Mouse (Mus musculus) spleen, adult 2 months (tissue): ENCODE measurements at regions not wholly inside any gene's neighbourhood (a gene's known extent, or its start where the extent isn't known, plus 50 kb on each side); places are given as distances from the start of the nearest gene placed in this dataset.

Experiments
- DNase-seq, 2 experiments: peaks; one replicate each; pipeline versions ENCODE4 v3.0.0 to v3.0.0-alpha.2; 2012 to 2021; ENCODE audit warnings: low spot score in 2 of 2, low read depth in 1 of 2
- H3K27ac ChIP-seq: fragments of 200-500 bp; 2 replicates; pipeline ENCODE4 v1.5.1; 2012; ENCODE audit warnings: low read length, inconsistent platforms; ENCODE audit not compliant: insufficient read depth
- H3K27me3 ChIP-seq: fragments of 200-500 bp; 2 replicates; pipeline ENCODE4 v1.6.1; 2012; ENCODE audit warnings: mild to moderate bottlenecking, moderate library complexity, low read length, inconsistent platforms; ENCODE audit not compliant: control insufficient read depth, insufficient read depth
- H3K36me3 ChIP-seq: fragments of 200-500 bp; 2 replicates; pipeline ENCODE4 v1.6.1; 2012; ENCODE audit warnings: mild to moderate bottlenecking, low read length, inconsistent platforms; ENCODE audit not compliant: control insufficient read depth, insufficient read depth
- H3K4me1 ChIP-seq: fragments of 200-500 bp; 2 replicates; pipeline ENCODE4 v1.6.1; 2011; ENCODE audit warnings: inconsistent platforms; ENCODE audit not compliant: control insufficient read depth, insufficient read depth, insufficient read length
- H3K4me3 ChIP-seq: fragments of 200-500 bp; 2 replicates; pipeline ENCODE4 v1.5.1; 2011; ENCODE audit warnings: mild to moderate bottlenecking, inconsistent platforms; ENCODE audit not compliant: insufficient read depth, insufficient read length; ENCODE audit errors: extremely low read depth
- CTCF ChIP-seq: fragments of 200-500 bp; IDR thresholded peaks from 2 replicates; pipeline ENCODE4 v1.5.1; 2011; ENCODE audit warnings: mild to moderate bottlenecking, inconsistent platforms; ENCODE audit not compliant: insufficient read depth, insufficient read length, insufficient replicate concordance; ENCODE audit errors: extremely low read depth
- POLR2A ChIP-seq: fragments of 200-500 bp; IDR thresholded peaks from 2 replicates; pipeline ENCODE4 v1.6.1; 2011; ENCODE audit warnings: low read depth, low read length, inconsistent platforms
- WGBS: fragments of 180-500 bp; shearing (Covaris S2); methylation state at CpG from one replicate; pipeline ENCODE4 v1.1.7; 2018; 5-methylcytosine and 5-hydroxymethylcytosine counted together

GRCm38 (mm10) chr1:77964656-77965335 is 232.1 kb downstream of the Pax3 start:
- Histone ChIP-seq H3K27me3 (no peaks in the 10 kb centered on the region), H3K4me1 (no peaks in the 10 kb centered on the region), H3K27ac (no peak overlapping the region), H3K4me3 (no peak overlapping the region), H3K36me3 (no peaks in the 10 kb centered on the region)
- DNase-seq, result no peak
- 36% methylated on average over 3 of the region's 3 CpGs for WGBS
- TF ChIP-seq POLR2A, result no peak
- TF ChIP-seq CTCF, result no peak

- TF ChIP-seq CTCF, result no peak
- no peak for TF ChIP-seq POLR2A
- Histone ChIP-seq H3K4me1 (no peaks in the 10 kb centered on the region), H3K4me3 (no peak overlapping the region), H3K27ac (no peak overlapping the region), H3K27me3 (no peaks in the 10 kb centered on the region), H3K36me3 (no peaks in the 10 kb centered on the region)
- 65% methylated on average over 1 of the region's 1 CpGs for WGBS
- no peak for DNase-seq
Measured at GRCm38 (mm10) chr1:77959309-77959708, 237.6 kb downstream of the Pax3 start.

DNA sequence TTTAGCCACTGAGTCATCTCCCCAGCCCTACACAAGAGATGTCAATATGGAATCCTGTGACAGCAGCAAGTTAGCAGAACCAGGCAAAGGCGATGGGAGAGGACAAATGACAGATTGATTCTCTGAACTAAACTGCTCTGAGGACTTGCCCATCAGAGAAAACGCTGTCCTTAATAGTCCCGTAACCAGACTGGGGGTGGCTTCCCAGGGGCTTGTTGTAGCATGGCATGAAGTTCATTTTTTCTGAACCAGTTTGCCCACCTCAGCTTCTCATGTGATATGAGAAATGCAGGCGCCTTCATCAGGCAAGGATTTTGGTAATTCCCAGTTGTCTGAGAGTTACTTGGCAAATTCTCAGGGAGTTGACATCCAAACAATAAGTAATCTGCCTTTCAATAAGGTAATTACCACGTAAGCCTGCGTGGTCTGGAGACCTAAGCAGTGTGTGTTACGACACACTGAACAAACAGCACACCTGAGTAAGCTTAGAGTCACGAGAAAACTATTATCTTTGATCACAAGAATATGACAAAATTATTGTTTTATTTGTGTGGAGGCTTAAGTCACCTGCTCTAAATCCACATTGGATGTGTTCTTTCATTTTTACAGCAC is 239.7 kb downstream of the Pax3 start:
- DNase-seq, result no peak
- Histone ChIP-seq H3K27me3 (no peaks in the 10 kb centered on the region), H3K4me3 (no peak overlapping the region), H3K27ac (no peak overlapping the region), H3K36me3 (no peaks in the 10 kb centered on the region), H3K4me1 (no peaks in the 10 kb centered on the region)
- 78% methylated on average over 8 of the region's 8 CpGs for WGBS
- TF ChIP-seq POLR2A, result no peak
- TF ChIP-seq CTCF, result no peak

DNA sequence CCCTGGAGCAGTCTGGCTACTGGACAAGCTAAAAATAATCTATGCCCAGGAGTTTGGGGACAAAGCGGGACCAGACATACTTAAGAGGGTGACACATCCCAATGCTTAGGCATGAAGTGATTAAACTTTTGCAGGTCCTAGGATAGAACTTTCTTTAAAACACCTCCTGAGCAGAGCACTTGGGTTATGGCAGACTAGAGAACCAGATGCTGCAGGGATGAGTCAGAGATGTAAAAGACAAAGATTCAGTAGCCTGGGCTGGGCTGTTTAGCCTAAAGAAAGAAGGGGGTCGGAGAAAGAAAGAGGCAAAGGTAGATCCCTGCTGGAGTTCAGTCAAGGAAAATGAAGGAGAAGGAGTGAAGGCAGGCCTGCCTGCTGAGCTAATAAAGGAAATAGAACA is 249.0 kb downstream of the Pax3 start:
- H3K36me3 ChIP-seq, result no peaks in the 10 kb centered on the region
- no peak overlapping the region for H3K27ac ChIP-seq
- no peak for TF ChIP-seq CTCF
- TF ChIP-seq POLR2A, result no peak
- H3K4me1 ChIP-seq, result no peaks in the 10 kb centered on the region
- no peak for DNase-seq
- H3K27me3 ChIP-seq, result no peaks in the 10 kb centered on the region
- WGBS, result 97% methylated on average over 2 of the region's 2 CpGs
- H3K4me3 ChIP-seq, result no peak overlapping the region

DNA sequence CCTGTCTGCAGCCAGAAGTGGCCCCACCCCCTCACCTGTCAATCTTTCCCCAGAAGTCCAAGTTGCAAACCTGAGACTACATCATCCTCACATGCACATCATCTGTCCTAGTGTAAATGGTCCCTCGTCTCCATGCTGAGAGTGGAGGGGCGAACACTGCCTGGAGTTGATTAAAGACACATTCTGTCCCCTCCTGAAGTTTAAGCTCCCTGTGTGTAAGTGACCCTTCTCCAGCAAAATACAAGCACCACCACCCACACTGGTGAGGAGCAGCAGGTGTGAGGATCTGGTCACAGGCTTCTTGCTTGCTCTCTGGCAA is 252.6 kb downstream of the Pax3 start:
- TF ChIP-seq CTCF (no peak), POLR2A (no peak)
- Histone ChIP-seq H3K4me3 (no peak overlapping the region), H3K36me3 (no peaks in the 10 kb centered on the region), H3K27me3 (no peaks in the 10 kb centered on the region), H3K4me1 (no peaks in the 10 kb centered on the region), H3K27ac (no peak overlapping the region)
- 87% methylated on average over 2 of the region's 2 CpGs for WGBS
- DNase-seq, result no peak

- H3K27ac ChIP-seq, result no peak overlapping the region
- H3K4me1 ChIP-seq, result no peaks in the 10 kb centered on the region
- no peak for DNase-seq
- H3K36me3 ChIP-seq, result no peaks in the 10 kb centered on the region
- WGBS, result 85% methylated on average over 14 of the region's 14 CpGs
- H3K4me3 ChIP-seq, result no peak overlapping the region
- TF ChIP-seq POLR2A (no peak), CTCF (no peak)
- no peaks in the 10 kb centered on the region for H3K27me3 ChIP-seq
Measured at GRCm38 (mm10) chr1:77943633-77944326, 253.2 kb downstream of the Pax3 start.

- H3K27ac ChIP-seq, result no peak overlapping the region
- no peaks in the 10 kb centered on the region for H3K4me1 ChIP-seq
- H3K27me3 ChIP-seq, result no peaks in the 10 kb centered on the region
- 4% methylated on average over 5 of the region's 5 CpGs for WGBS
- no peak overlapping the region for H3K4me3 ChIP-seq
- no peaks in the 10 kb centered on the region for H3K36me3 ChIP-seq
- TF ChIP-seq POLR2A, result no peak
- peak; percentile 8; the same call in 1 of the 2 replicates for TF ChIP-seq CTCF
- no peak for DNase-seq
Measured at GRCm38 (mm10) chr1:77943101-77943500, 253.8 kb downstream of the Pax3 start.
